Mouse (Mus musculus): ENCODE results near the gene Fga. TPM values are rescaled to one million over a fixed set of nuclear protein-coding genes. Genes with fewer than 3 reads are reported as not detected.

Gene Fga
- total RNA-seq, 2 experiments from 2014 or later: not detected

DNA sequence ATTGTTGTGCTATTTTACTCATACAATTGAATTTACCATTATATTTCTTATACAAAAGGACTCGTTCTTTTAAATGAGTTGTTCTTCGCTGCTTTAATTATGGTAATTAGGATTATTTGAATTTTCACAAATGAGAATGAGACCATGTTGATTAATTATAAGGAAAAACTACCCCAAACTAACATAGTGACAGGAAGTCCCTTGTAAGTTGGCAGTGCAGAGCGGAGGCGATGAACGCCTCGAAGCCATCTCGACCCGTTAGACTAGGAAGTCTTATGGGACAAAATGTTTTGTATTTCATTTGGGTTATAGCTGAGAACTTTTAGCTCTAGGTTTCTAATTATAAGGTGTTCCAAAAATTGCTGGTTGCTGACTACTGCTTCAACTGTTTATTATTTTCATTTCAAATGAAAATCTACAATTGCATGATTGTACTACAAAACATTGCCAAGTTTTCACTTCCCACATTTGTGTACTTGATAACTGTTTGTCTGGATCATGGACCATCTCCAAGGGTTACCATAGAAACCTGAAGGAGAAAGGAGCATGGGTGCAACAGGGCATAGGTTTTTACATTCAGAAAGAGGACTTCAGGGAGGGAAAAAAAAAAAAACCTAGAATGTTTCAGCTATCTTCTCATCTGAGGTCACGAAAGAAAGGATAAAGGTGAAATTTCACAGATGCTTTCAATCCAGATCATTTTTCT lies 1.8 kb downstream of the Fga start:
- DNase-seq: no peak

DNA sequence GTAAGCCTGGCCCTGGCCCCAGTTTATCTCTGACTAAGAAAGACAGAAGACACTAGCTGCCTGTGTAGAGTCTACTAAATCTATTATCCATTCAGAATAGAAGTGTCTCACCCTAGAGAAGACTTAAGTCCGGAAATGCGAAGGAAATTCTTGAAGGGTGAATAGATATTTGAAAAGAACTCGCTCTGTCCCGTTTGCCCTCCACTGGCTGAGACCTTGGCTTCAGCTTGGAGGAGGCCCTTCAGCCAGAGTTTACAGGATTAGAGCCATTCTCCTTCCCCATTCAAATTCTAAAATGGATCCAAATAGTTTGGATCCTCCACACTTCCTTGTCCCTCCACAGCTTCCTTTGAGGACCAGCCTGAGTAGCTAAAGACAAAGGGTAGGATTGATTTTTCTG lies 4.5 kb downstream of the Fga start:
- no peak for DNase-seq

DNA sequence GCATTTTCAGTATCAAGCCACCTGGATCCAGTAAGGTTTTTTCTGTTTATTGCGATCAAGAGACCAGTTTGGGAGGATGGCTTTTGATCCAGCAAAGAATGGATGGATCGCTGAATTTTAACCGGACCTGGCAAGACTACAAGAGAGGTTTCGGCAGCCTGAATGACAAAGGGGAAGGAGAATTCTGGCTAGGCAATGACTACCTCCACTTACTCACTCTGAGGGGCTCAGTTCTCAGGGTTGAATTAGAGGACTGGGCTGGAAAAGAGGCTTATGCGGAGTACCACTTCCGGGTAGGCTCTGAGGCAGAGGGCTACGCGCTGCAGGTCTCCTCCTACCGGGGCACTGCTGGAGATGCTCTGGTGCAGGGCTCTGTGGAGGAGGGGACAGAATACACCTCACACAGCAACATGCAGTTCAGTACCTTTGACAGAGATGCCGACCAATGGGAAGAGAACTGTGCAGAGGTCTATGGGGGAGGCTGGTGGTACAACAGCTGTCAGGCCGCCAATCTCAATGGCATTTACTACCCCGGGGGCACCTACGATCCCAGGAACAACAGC lies 7.0 kb downstream of the Fga start:
- no peak for DNase-seq

DNA sequence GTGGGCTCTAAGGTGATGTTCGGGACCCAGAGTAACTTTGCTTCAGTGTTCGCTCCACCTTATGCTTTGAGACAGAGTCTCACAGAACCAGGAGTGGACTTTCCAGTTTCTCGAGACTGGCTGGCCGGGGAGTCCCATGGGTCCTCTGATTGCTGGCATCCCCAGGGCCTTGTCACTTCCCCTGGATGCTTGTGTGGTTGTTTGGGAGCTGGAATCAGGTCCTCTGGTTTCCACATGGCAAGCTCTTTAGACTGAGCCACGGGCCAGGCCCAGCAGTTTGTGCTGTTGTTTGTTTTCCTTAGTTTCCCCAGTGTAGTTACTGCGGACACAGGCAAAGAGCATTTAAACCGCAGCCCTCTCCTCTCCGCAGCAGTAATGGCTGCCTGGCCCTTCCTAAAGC lies 7.9 kb downstream of the Fga start:
- DNase-seq: no peak

DNA sequence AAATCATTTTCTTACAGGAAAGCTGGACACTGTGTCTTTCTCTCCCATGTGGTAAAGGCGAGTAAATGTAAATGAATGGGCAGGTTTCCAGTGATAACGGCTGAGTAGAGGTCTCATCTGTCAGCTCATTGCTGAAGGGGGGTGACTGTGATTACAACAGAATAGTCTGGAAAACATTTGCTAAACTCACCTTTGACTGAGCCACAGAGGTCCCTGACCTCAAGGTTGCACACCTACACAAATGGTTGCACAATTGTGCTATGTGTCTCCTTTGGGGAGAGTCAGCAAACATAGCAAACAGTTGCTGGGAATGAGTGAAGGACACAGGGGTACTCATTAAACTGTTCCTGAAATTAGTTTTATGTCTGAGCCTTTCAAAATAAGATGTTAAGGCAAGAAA lies 13.0 kb downstream of the Fga start:
- no peak for DNase-seq

DNA sequence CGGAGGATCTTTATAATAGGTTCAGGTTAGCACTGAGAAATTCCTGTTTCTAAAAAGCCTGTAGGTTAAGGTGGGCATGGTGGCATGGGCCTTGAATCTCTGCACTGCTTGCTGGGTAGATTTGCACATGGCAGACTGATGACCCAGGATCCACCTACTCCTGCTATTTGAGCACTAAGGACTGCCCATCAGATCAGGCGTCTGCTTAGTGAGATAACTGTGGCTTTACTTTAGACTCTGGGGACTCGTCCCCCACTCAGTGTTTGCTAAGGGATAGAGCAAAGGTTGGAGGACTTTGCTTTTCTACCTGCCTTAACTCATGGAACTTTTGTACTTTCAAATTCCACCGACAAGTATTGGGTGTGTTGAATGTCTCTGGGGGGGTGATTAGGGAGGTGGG lies 13.8 kb downstream of the Fga start:
- no peak for DNase-seq

DNA sequence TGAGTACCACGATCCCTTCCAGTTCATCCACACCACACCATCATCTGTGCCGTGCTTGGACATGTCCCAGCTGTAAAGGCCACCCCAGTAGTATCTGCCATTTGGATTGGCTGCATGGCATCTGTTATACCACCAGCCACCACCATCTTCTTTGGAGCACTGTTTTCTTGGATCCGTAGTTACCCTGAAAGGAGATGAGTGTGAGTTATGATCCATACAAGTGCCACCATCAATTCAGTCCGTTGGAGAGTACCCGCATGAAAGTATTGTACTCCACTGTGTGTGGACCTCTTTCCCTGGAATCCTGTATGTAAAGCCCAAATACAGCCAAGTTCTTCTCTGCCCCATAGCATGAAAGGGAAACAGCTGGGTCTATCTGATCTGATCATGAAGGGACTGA lies 16.6 kb downstream of the Fga start:
- DNase-seq: no peak

DNA sequence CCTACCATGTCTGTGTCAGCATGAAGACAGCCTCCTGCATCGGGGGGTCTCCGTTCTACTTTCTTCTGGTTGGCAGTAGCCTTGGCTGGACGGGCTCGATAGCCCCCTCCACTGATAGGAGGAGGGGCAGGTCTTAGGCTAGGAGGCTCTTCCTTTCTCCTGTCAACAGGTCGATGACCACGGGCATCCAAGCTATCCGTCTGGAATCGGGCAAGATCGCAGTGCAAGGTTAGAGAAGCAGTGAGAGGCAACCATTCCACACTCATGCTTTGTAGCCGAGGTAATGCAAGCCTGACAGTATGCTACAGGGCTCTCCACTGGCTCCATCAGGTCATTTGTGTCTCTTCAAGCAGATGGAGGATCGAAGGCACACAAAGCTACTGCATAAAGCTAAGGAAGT lies 20.8 kb downstream of the Fga start:
- no peak for DNase-seq

DNA sequence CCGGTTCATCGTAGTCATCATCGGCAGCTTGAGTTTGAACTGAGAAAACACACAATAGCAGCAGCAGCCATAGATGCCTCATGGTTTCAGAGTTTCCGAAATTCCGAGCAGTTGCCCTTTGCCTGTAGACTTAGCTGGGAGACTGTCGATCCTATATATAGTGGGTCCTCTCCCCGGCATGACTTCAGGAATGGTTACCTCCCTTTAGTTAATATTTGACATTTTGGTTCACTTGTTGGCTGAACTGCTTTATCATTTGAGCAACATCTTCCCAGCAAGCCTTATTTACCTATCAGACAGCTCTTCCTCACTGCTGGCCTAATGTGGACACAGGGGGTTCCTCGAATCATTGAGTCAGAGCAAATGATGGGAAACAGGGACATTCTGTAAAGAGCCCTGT lies 23.8 kb downstream of the Fga start, which contains the start of gene Fgb:
TSS of gene Fgb (minus strand) at position 184 of the 400 bp plus-strand sequence.
- no peak for DNase-seq

DNA sequence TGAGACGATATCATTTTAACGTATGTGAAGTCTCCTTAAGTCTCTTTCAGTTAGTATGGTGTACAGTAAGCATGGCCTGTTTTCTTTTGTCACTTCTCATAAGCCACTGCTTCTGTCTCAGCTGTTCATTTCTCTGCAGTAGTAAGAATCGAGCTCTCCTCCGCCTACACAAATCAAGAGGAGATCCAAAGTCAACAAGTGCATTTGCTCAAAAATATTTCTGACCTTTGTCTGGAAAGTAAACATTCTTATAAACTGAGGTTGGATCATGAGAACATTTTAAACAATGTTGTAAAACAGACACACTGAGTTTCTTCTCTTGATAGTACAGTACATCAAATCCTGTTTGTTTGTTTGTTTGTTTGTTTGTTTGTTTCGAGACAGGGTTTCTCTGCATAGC lies 24.8 kb downstream of the Fga start:
- no peak for DNase-seq

DNA sequence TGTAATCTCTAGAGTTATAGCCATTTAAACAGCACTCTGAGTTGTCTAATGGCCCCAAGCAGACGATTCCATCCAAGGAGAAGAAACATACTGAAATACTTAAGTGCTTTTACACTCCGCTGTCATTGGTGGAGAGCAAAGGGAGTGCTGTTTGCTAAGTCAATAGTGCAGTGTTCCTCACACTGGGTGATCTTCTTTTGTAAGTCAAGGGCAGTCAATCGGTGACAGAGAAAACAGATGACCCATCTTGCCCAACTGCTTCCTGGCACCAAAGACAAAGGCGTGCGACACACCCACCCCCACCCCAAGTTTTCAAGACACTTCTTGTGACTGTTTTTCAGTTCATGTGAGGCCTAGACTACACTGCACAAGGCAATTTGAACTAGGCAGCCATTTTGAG lies 26.2 kb downstream of the Fga start:
- no peak for DNase-seq

DNA sequence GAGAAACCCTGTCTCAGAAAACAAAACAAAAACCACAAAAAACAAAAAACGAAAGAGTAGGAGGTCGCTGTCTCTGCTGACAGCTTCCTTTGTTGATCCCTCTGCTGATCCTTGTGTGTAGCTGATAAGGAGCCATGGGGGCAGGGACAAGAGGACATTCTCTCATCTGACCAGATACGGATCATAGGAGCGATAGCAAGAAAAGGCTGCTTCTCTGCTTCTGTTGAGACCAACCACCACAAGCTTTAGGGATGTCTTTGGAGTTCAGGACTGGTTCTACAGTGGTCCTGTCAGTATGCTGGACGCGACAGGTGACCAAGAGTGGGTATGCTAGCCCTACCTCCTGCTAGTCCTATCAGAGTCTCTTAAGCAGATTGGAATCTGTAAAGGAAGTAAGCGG lies 27.2 kb downstream of the Fga start:
- DNase-seq: no peak

DNA sequence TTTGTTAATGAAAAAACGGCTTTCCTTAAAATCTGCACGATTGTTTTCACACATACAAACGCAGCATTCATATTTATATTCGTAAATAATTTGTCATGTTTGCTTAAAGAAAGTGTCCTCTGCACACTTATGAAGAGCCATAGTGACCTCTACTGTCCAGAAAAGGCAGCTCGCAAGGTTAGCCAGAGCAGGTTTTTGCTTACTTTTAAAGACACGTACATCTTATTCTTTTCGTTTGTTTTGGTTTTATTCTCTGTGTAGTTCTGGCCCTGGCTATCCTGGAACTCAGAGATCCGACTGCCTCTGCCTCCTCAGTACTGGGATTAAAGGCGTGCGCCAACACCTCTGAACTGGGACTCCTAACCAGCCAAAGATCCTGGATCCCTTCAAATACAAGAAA lies 27.9 kb downstream of the Fga start:
- no peak for DNase-seq

DNA sequence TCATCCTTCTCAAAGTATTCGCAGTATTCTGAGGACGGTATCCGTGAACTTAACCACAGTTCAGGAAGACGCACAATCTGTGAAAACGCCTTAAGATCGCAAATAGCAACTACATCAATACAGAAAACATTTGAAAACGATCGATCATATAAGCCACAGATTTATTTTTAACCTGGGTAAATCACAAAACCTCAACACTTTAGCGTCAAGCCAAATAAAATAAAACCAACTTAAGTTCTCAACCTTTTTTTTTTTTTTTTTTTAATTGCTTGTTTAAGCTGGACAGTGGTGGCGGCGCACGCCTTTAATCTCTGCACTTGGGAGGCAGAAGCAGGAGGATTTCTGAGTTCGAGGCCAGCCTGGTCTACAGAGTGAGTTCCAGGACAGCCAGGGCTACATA lies 28.9 kb downstream of the Fga start:
- DNase-seq: no peak

DNA sequence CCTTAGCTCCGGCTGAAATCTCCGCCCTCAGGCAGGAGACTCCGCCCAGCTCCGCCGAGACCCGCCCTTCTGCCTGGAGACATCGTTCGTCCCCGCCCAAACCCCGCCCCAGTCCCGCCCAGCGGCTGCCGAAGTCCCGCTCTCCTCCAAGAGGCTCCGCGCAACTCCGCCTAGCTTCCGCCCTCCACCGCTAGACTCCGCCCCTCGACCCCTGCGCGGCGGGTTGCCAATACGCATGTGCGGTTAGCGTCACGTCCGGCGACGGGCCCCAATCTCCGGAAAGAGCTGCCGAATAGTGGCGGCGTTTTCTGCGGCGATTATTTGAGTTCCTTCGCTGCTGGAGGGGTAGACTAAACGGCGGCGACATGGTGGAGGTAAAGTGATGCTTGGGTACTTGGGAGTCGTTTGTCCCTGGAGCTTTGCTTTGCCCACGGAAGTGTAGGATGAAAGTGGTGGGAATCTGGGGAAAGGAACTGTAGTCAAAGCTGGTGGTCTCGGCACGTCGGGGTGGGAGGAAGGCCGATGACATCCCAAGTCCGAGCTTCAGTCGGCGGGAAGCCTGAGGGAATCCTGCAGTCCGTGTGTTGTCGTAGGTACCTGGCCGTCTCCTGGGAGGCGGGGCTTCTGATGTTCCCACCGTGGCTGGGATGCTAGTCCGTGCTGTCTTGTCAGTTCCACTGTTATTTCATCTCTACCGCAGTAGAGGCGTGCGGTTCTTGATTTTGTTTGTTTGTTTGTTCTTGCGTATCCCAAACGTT lies 29.6 kb downstream of the Fga start, which contains the start of gene Plrg1:
TSS of gene Plrg1 (plus strand) at position 242 of the 758 bp plus-strand sequence.
- peak; percentile 98 for DNase-seq

DNA sequence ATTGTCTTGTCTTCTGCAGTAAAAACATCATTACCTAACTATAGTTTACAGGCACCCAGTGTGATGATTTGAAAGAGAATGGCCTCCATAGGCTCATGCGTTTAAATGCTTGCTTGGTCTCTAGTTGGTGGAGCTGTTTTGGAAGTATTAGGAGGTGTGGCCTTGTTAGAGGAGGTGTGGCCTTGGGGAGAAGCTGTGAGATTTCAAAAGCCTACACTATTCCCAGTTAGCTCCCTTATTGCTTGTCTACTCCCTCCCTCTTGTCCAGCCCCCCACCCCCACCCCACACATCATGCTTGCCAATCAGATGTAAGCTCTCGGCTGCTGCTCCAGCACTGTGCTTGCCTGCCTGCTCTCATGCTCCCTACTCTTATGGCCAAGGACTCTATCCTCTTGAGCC lies 31.2 kb downstream of the Fga start:
- DNase-seq: no peak

DNA sequence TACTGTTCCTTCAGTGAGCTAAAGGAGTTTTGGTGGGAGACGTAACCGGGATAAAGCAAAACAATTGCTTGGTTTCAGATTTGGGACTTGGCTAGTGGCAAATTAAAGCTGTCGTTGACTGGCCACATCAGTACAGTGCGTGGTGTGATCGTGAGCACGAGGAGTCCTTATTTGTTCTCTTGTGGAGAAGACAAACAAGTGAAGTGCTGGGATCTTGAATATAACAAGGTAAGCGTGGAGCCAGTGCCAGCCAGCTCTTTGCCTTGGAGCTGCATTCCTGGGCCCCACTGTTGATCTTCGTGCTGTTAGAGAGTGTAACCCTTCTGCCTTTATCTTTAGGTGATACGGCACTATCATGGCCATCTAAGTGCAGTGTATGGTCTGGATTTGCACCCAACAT lies 42.0 kb downstream of the Fga start:
- DNase-seq: no peak

DNA sequence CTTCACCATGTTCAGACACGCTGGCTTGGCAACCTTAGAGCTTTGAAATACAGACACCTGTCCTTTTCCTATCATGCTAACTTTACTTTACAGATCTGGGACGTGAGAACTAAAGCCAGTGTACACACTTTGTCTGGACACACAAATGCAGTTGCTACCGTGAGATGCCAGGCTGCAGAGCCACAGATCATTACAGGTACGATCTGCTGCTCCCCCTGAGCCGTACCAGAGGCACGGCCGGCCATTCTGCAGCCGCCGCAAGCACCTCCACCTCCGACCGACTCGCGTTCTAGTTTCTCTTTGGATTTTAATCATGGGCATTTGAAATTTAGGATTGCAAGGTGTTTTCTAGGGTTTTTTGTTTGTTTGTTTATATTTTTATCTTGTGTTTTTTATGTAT lies 43.0 kb downstream of the Fga start:
- DNase-seq: no peak

DNA sequence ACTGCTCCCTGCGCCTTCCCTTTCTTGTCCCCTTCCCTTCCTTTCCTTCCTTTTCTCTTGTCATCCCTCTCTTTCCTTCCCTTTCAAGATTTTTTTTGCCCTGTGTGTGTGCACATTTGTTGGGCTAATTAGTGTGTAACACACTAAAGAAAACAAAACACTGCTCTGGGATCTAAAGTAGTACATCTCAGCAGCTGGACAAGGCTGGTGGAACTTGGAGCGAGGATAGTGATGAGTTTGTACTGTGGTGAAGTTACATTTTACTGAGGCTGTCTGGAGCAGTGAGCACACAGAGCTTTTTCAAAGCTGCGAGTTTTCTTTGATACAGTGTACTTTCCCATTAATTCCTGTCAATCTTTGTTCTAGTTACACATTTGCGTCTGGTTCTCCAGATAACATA lies 44.4 kb downstream of the Fga start:
- no peak for DNase-seq

DNA sequence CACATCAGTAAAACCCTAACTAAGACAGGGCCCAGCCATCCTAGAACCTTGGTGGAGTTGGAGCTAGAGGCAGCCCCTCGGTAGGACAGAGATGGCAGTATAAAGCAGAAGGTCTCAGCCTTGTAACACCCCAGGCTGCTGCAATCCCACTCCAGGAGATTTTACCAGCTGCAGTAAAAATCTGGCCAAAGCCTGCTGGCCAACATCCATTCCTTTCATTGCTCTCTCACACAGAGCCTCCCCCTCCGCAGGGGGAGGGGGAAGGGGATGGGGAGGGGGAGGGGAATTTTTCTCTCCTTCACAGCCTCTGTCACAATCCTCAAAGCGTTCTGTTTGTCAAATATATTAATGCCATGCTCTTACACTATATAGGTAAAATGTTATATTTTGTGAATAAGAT lies 50.7 kb downstream of the Fga start:
- peak; percentile 29 for DNase-seq

DNA sequence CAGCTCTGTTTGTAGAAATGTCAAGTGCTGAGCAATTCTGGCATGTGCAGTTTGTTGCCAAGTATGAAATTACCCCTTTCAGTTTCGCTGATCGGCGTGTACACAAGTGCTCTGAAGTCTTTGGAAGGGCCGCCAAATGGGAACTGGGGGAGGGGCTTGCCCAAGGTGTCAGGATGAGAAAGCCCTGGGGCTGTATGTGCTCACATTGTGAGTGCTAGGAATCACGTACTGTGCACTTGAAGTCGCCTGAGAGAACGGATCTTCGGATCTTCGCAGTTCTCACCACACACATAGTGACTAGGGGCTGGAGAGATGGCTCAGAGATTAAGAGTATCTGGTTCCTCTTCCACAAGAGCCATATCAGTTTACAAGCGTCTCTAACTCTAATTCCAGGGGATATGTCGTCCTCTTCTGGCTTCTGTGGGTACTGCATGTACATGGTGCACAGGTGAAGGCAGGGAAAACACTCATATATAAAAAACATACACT lies 54.7 kb downstream of the Fga start:
- DNase-seq: no peak

Data from gastrocnemius, postnatal 25 days (tissue).